Mouse (Mus musculus) liver, embryonic 14.5 days (tissue): Measurements from ENCODE around the gene Dhrs4. TPM values are rescaled to one million over a fixed set of nuclear protein-coding genes. Genes with fewer than 3 reads are reported as not detected.

Source experiments
- ATAC-seq: fragments of 200-750 bp; cut with Nextera tagmentation; 2 replicates; pipeline ENCODE4 v1.8.0; 2017; ENCODE audit warnings: moderate number of reproducible peaks, mild to moderate bottlenecking, moderate library complexity; ENCODE audit not compliant: insufficient read depth
- DNase-seq, 3 experiments: peaks; one replicate each; pipeline ENCODE4 v3.0.0-alpha.2; 2012 to 2013; ENCODE audit warnings: low read depth in 3 of 3, low spot score in 3 of 3
- H3K27ac ChIP-seq: fragments of 300-500 bp; sonication (generic); 2 replicates; pipeline ENCODE4 v1.5.1; 2014; ENCODE audit warnings: moderate library complexity, mild to moderate bottlenecking, control low read depth, inconsistent platforms
- H3K27me3 ChIP-seq: fragments of 300-500 bp; sonication (generic); 2 replicates; pipeline ENCODE4 v1.6.1; 2014; ENCODE audit warnings: mild to moderate bottlenecking, low read length, moderate library complexity; ENCODE audit not compliant: control insufficient read depth, insufficient read depth
- H3K36me3 ChIP-seq: fragments of 300-500 bp; sonication (generic); replicated peaks from 2 replicates; pipeline ENCODE4 v1.6.1; 2014; ENCODE audit warnings: low read depth; ENCODE audit not compliant: control insufficient read depth, insufficient read depth
- H3K4me1 ChIP-seq, 2 experiments: fragments of 200-500 bp in 1 of 2; fragments of 300-500 bp in 1 of 2; sonication (generic) in 1 of 2; replicated peaks; 2 replicates each; pipeline ENCODE4 v1.6.1; 2012 to 2014; ENCODE audit warnings: antibody characterized with exemption in 1 of 2, inconsistent platforms in 1 of 2, low read length in 1 of 2; ENCODE audit not compliant: control insufficient read depth in 2 of 2, insufficient read depth in 2 of 2
- H3K4me2 ChIP-seq: fragments of 300-500 bp; sonication (generic); 2 replicates; pipeline ENCODE4 v1.6.1; 2014; ENCODE audit warnings: low read depth, mild to moderate bottlenecking, control low read depth, moderate library complexity
- H3K4me3 ChIP-seq, 2 experiments: fragments of 200-500 bp in 1 of 2; fragments of 300-500 bp in 1 of 2; sonication (generic) in 1 of 2; 2 replicates each; pipeline ENCODE4 v1.5.1; 2012 to 2014; ENCODE audit warnings: low read depth in 2 of 2, low read length in 2 of 2, mild to moderate bottlenecking in 2 of 2, control low read depth in 1 of 2, inconsistent platforms in 1 of 2, moderate library complexity in 1 of 2; ENCODE audit not compliant: insufficient read depth in 1 of 2
- H3K9ac ChIP-seq: fragments of 300-500 bp; sonication (generic); replicated peaks from 2 replicates; pipeline ENCODE4 v1.6.1; 2014; ENCODE audit warnings: mild to moderate bottlenecking, control low read depth, moderate library complexity
- H3K9me3 ChIP-seq: fragments of 300-500 bp; sonication (generic); 2 replicates; pipeline ENCODE4 v1.6.1; 2016; ENCODE audit warnings: low read length, mixed read lengths; ENCODE audit not compliant: control insufficient read depth
- CTCF ChIP-seq: IDR thresholded peaks from 2 replicates; pipeline ENCODE4 v1.5.1; 2016; ENCODE audit warnings: antibody characterized with exemption, low read depth, control low read depth
- EP300 ChIP-seq: IDR thresholded peaks from 2 replicates; pipeline ENCODE4 v1.6.1; 2016; ENCODE audit warnings: antibody characterized with exemption, low read depth
- WGBS: fragments of 180-500 bp; shearing (Covaris S2); extraction: QIAGEN DNeasy Blood & Tissue Kit; methylation state at CpG from one replicate; pipeline ENCODE4 v1.1.7; 2014; ENCODE audit not compliant: insufficient replicate concordance; 5-methylcytosine and 5-hydroxymethylcytosine counted together
- polyA plus RNA-seq, 2 experiments: library from polyadenylated mRNA; depleted of rRNA in 1 of 2; stranded (reverse) in 1 of 2; unstranded in 1 of 2; fragments of >200 nt; fragmentation: Nextera tagmentation in 1 of 2; extraction: Ambion mirVana in 1 of 2; gene quantifications; 2 replicates each; pipeline versions ENCODE4 v1.2.1 to v1.2.3; 2012 to 2014

Gene Dhrs4
- polyA plus RNA-seq, 2 experiments: 40.4 to 44.1 TPM

- H3K4me2 ChIP-seq: no peak overlapping the region
- TF ChIP-seq CTCF: no peak
- DNase-seq (no peak), ATAC-seq (no peak)
- no peaks in the 10 kb centered on the region; a peak in 1 of 4 replicates for H3K4me1 ChIP-seq
- no peaks in the 10 kb centered on the region for H3K9me3 ChIP-seq
- no peaks in the 10 kb centered on the region for H3K36me3 ChIP-seq
- WGBS: 26% methylated on average over 4 of the region's 4 CpGs
- no peak overlapping the region for H3K4me3 ChIP-seq
- H3K9ac ChIP-seq: no peak overlapping the region
- H3K27me3 ChIP-seq: peaks cover 51% of the 10 kb centered on the region
- no peak overlapping the region for H3K27ac ChIP-seq
Measured at GRCm38 (mm10) chr14:55524062-55524461, 45.5 kb downstream of the Dhrs4 start.

- Histone ChIP-seq H3K27ac (no peak within 1 kb of the TSS), H3K9ac (no peak within 1 kb of the TSS), H3K4me1 (no peaks in the 10 kb centered on the region; a peak in 1 of 4 replicates), H3K36me3 (no peaks in the 10 kb centered on the region), H3K27me3 (peaks cover 44% of the 10 kb centered on the region), H3K9me3 (no peaks in the 10 kb centered on the region), H3K4me2 (no peak within 1 kb of the TSS), H3K4me3 (no peak within 1 kb of the TSS)
- no peak for ATAC-seq
- DNase-seq: no peak
- WGBS: 20% methylated on average over 8 of the region's 8 CpGs
- TF ChIP-seq EP300 (no peak), CTCF (no peak)
Measured at GRCm38 (mm10) chr14:55524785-55525184, 46.2 kb downstream of the Dhrs4 start, which contains the start of gene Nrl. Gene Nrl (minus strand): TSS chr14:55524981.

GRCm38 (mm10) chr14:55526674-55527073 lies 48.1 kb downstream of the Dhrs4 start:
- H3K4me2 ChIP-seq: no peak overlapping the region
- peaks cover 26% of the 10 kb centered on the region for H3K27me3 ChIP-seq
- no peaks in the 10 kb centered on the region for H3K36me3 ChIP-seq
- no peak overlapping the region for H3K4me3 ChIP-seq
- TF ChIP-seq CTCF (no peak), EP300 (no peak)
- no peak overlapping the region for H3K27ac ChIP-seq
- no peaks in the 10 kb centered on the region for H3K4me1 ChIP-seq
- WGBS: 50% methylated on average over 2 of the region's 2 CpGs
- ATAC-seq (no peak), DNase-seq (no peak)
- no peak overlapping the region for H3K9ac ChIP-seq
- no peaks in the 10 kb centered on the region for H3K9me3 ChIP-seq

- ATAC-seq (no peak), DNase-seq (peak in 2 of 3 experiments; percentile 36 to 50)
- Histone ChIP-seq H3K4me3 (no peak overlapping the region), H3K27ac (no peak overlapping the region), H3K9me3 (no peaks in the 10 kb centered on the region), H3K4me2 (no peak overlapping the region), H3K9ac (no peak overlapping the region), H3K36me3 (no peaks in the 10 kb centered on the region), H3K4me1 (no peaks in the 10 kb centered on the region), H3K27me3 (peaks cover 13% of the 10 kb centered on the region)
- no peak for TF ChIP-seq EP300
- peak; percentile 70 for TF ChIP-seq CTCF
- WGBS: 10% methylated on average over 3 of the region's 3 CpGs
Measured at GRCm38 (mm10) chr14:55527940-55528339, 49.4 kb downstream of the Dhrs4 start.

GRCm38 (mm10) chr14:55536116-55536745 lies 57.7 kb downstream of the Dhrs4 start:
- Histone ChIP-seq H3K36me3 (no peaks in the 10 kb centered on the region), H3K4me3 (no peak overlapping the region), H3K4me2 (no peak overlapping the region), H3K27ac (no peak overlapping the region), H3K9me3 (no peaks in the 10 kb centered on the region), H3K4me1 (peaks cover 17 to 22% of the 10 kb centered on the region in 2 experiments), H3K27me3 (no peaks in the 10 kb centered on the region), H3K9ac (no peak overlapping the region)
- TF ChIP-seq CTCF (peak; percentile 97), EP300 (no peak)
- no peak for ATAC-seq
- no peak for DNase-seq
- WGBS: 48% methylated on average over 6 of the region's 6 CpGs

Other genes with a start within 250 kb of the Dhrs4 start
- 2.6 TPM in 2 replicates for gene Carmil3, start 11.9 kb downstream of the Dhrs4 start, polyA plus RNA-seq (2012; rRNA removed)
- 0.32 and 0.45 TPM in 2 replicates for gene Carmil3, start 11.9 kb downstream of the Dhrs4 start, polyA plus RNA-seq (2014; fragmentation: Nextera tagmentation; extraction: Ambion mirVana)
- gene Cpne6, start 31.7 kb downstream of the Dhrs4 start, polyA plus RNA-seq (2012; rRNA removed): 0.05 and 0.06 TPM in 2 replicates
- gene Cpne6, start 31.7 kb downstream of the Dhrs4 start, polyA plus RNA-seq (2014; fragmentation: Nextera tagmentation; extraction: Ambion mirVana): not detected in 2 replicates
- not detected in 2 replicates for gene Nrl, start 46.2 kb downstream of the Dhrs4 start, polyA plus RNA-seq (2012; rRNA removed)
- not detected in 2 replicates for gene Nrl, start 46.2 kb downstream of the Dhrs4 start, polyA plus RNA-seq (2014; fragmentation: Nextera tagmentation; extraction: Ambion mirVana)
- 19.6 and 21.9 TPM in 2 replicates for gene Pck2, start 61.5 kb downstream of the Dhrs4 start, polyA plus RNA-seq (2012; rRNA removed)
- gene Pck2, start 61.5 kb downstream of the Dhrs4 start, polyA plus RNA-seq (2014; fragmentation: Nextera tagmentation; extraction: Ambion mirVana): 15.6 and 20.6 TPM in 2 replicates
- gene Dcaf11, start 81.2 kb downstream of the Dhrs4 start, polyA plus RNA-seq (2012; rRNA removed): 25.4 and 30.9 TPM in 2 replicates
- gene Dcaf11, start 81.2 kb downstream of the Dhrs4 start, polyA plus RNA-seq (2014; fragmentation: Nextera tagmentation; extraction: Ambion mirVana): 47.5 and 51.2 TPM in 2 replicates
- 0.95 and 1.3 TPM in 2 replicates for gene A730061H03Rik, start 81.6 kb downstream of the Dhrs4 start, polyA plus RNA-seq (2012; rRNA removed)
- 1.8 and 2.1 TPM in 2 replicates for gene A730061H03Rik, start 81.6 kb downstream of the Dhrs4 start, polyA plus RNA-seq (2014; fragmentation: Nextera tagmentation; extraction: Ambion mirVana)
- 0.19 and 0.38 TPM in 2 replicates for gene Fitm1, start 96.9 kb downstream of the Dhrs4 start, polyA plus RNA-seq (2012; rRNA removed)
- gene Fitm1, start 96.9 kb downstream of the Dhrs4 start, polyA plus RNA-seq (2014; fragmentation: Nextera tagmentation; extraction: Ambion mirVana): 0.37 and 0.58 TPM in 2 replicates
- gene Psme1, start 99.4 kb downstream of the Dhrs4 start, polyA plus RNA-seq (2012; rRNA removed): 32.0 and 51.1 TPM in 2 replicates
- 99.9 and 103 TPM in 2 replicates for gene Psme1, start 99.4 kb downstream of the Dhrs4 start, polyA plus RNA-seq (2014; fragmentation: Nextera tagmentation; extraction: Ambion mirVana)
- 19.2 and 20.3 TPM in 2 replicates for gene Emc9, start 106.5 kb downstream of the Dhrs4 start, polyA plus RNA-seq (2012; rRNA removed)
- 32.8 and 33.0 TPM in 2 replicates for gene Emc9, start 106.5 kb downstream of the Dhrs4 start, polyA plus RNA-seq (2014; fragmentation: Nextera tagmentation; extraction: Ambion mirVana)
- 36.2 and 56.0 TPM in 2 replicates for gene Psme2, start 112.4 kb downstream of the Dhrs4 start, polyA plus RNA-seq (2012; rRNA removed)
- gene Psme2, start 112.4 kb downstream of the Dhrs4 start, polyA plus RNA-seq (2014; fragmentation: Nextera tagmentation; extraction: Ambion mirVana): 181 and 190 TPM in 2 replicates
- 6.2 and 6.5 TPM in 2 replicates for gene Rnf31, start 113.0 kb downstream of the Dhrs4 start, polyA plus RNA-seq (2012; rRNA removed)
- gene Rnf31, start 113.0 kb downstream of the Dhrs4 start, polyA plus RNA-seq (2014; fragmentation: Nextera tagmentation; extraction: Ambion mirVana): 6.6 and 7.6 TPM in 2 replicates
- 13.5 and 15.1 TPM in 2 replicates for gene Irf9, start 124.8 kb downstream of the Dhrs4 start, polyA plus RNA-seq (2012; rRNA removed)
- 11.2 and 13.8 TPM in 2 replicates for gene Irf9, start 124.8 kb downstream of the Dhrs4 start, polyA plus RNA-seq (2014; fragmentation: Nextera tagmentation; extraction: Ambion mirVana)
- gene Rec8, start 139.3 kb downstream of the Dhrs4 start, polyA plus RNA-seq (2012; rRNA removed): 1.7 and 1.9 TPM in 2 replicates
- 0.87 and 1.0 TPM in 2 replicates for gene Rec8, start 139.3 kb downstream of the Dhrs4 start, polyA plus RNA-seq (2014; fragmentation: Nextera tagmentation; extraction: Ambion mirVana)
- gene Ipo4, start 157.2 kb downstream of the Dhrs4 start, polyA plus RNA-seq (2012; rRNA removed): 13.5 and 27.6 TPM in 2 replicates
- 22.6 and 27.9 TPM in 2 replicates for gene Ipo4, start 157.2 kb downstream of the Dhrs4 start, polyA plus RNA-seq (2014; fragmentation: Nextera tagmentation; extraction: Ambion mirVana)
- 2.0 and 3.4 TPM in 2 replicates for gene Gm49378, start 159.1 kb downstream of the Dhrs4 start, polyA plus RNA-seq (2012; rRNA removed)
- gene Gm49378, start 159.1 kb downstream of the Dhrs4 start, polyA plus RNA-seq (2014; fragmentation: Nextera tagmentation; extraction: Ambion mirVana): 2.0 and 2.9 TPM in 2 replicates
- 26.4 and 33.2 TPM in 2 replicates for gene Tm9sf1, start 165.0 kb downstream of the Dhrs4 start, polyA plus RNA-seq (2012; rRNA removed)
- gene Tm9sf1, start 165.0 kb downstream of the Dhrs4 start, polyA plus RNA-seq (2014; fragmentation: Nextera tagmentation; extraction: Ambion mirVana): 42.8 and 45.4 TPM in 2 replicates
- 0.34 and 0.39 TPM in 2 replicates for gene Tssk4, start 171.4 kb downstream of the Dhrs4 start, polyA plus RNA-seq (2012; rRNA removed)
- gene Tssk4, start 171.4 kb downstream of the Dhrs4 start, polyA plus RNA-seq (2014; fragmentation: Nextera tagmentation; extraction: Ambion mirVana): 0.19 and 0.23 TPM in 2 replicates
- gene Mdp1, start 181.8 kb downstream of the Dhrs4 start, polyA plus RNA-seq (2012; rRNA removed): 11.6 and 13.4 TPM in 2 replicates
- 15.5 and 16.6 TPM in 2 replicates for gene Mdp1, start 181.8 kb downstream of the Dhrs4 start, polyA plus RNA-seq (2014; fragmentation: Nextera tagmentation; extraction: Ambion mirVana)
- gene Gmpr2, start 193.2 kb downstream of the Dhrs4 start, polyA plus RNA-seq (2012; rRNA removed): 10.6 and 14.1 TPM in 2 replicates
- 17.9 and 18.2 TPM in 2 replicates for gene Gmpr2, start 193.2 kb downstream of the Dhrs4 start, polyA plus RNA-seq (2014; fragmentation: Nextera tagmentation; extraction: Ambion mirVana)
- 101 and 168 TPM in 2 replicates for gene Nedd8, start 193.4 kb downstream of the Dhrs4 start, polyA plus RNA-seq (2012; rRNA removed)
- 279 and 286 TPM in 2 replicates for gene Nedd8, start 193.4 kb downstream of the Dhrs4 start, polyA plus RNA-seq (2014; fragmentation: Nextera tagmentation; extraction: Ambion mirVana)
- gene Tinf2, start 203.1 kb downstream of the Dhrs4 start, polyA plus RNA-seq (2012; rRNA removed): 13.4 and 16.6 TPM in 2 replicates
- 19.0 and 19.3 TPM in 2 replicates for gene Tinf2, start 203.1 kb downstream of the Dhrs4 start, polyA plus RNA-seq (2014; fragmentation: Nextera tagmentation; extraction: Ambion mirVana)
- gene Tgm1, start 235.2 kb downstream of the Dhrs4 start, polyA plus RNA-seq (2012; rRNA removed): 2.0 and 2.4 TPM in 2 replicates
- gene Tgm1, start 235.2 kb downstream of the Dhrs4 start, polyA plus RNA-seq (2014; fragmentation: Nextera tagmentation; extraction: Ambion mirVana): 2.0 and 2.3 TPM in 2 replicates
- gene Rabggta, start 243.5 kb downstream of the Dhrs4 start, polyA plus RNA-seq (2012; rRNA removed): 10.9 and 12.8 TPM in 2 replicates
- gene Rabggta, start 243.5 kb downstream of the Dhrs4 start, polyA plus RNA-seq (2014; fragmentation: Nextera tagmentation; extraction: Ambion mirVana): 7.4 and 8.1 TPM in 2 replicates